Mouse (Mus musculus): ENCODE measurements around the gene Cxcl17.

The Cxcl17 gene

DNA sequence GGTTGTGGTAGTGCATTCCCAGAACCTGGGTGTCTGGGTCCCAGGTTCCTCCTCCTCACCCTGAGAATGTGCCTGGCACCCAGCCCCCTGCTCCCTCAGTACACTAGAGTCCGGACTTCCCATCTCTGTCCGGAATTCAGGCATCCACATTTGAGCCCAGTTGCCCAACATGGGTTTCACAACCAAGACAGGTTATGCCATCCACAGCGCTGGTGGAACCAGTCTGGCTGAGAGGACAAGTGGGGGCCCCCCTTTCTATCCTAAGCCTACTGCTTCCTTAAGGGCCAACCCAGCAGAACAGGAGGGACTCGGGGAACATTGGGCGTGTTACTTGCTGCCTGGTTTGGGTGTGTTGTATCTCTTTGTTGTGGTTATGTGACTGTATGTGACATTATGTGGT is 40.2 kb downstream of the Cxcl17 start:
- in situ Hi-C loops (cut with MboI, MseI): no loop called here

DNA sequence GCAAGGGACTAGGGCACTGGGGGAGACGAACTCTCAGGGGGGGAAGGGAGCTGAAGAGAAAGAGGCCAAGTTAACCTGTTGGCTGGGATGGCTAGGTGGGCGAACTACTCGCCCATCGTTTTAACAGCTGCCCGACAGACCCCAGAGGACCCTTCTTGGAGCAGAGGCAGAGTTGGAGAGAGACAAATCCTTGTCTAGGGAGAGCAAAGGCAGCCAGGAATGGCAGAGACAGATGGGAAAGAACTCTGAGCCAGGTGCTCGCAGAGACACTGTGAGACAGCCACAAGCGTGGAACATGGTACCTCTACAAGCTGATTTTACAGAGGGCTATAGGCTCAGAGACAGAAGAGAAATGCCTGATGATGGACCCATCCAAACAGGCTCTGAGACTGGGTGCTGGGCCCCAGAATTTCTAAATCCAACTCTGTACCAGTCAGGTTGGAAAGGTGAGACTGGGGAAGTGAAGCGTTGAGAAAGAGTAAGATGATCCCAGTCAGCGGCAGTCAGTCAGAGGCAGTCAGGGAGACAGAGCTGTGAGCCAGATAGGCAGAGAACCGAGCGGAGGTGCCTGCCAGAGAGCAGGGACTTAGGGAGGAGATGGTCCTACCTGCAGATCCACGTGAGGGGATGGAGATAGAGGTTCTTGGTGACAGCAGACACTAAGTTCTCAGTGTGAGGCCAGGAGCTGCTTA is 43.5 kb downstream of the Cxcl17 start, which contains the start of gene Cnfn:
Gene Cnfn (minus strand): TSS at position 667 of the 692 bp plus-strand sequence.
- in situ Hi-C loops (cut with MboI, MseI): no loop called here

- in situ Hi-C loops (cut with MboI, MseI): no loop called here
These were observed 44.4 kb downstream of the Cxcl17 start for GRCm38 (mm10) chr7:25368333-25368732.

GRCm38 (mm10) chr7:25367632-25368293 is 44.9 kb downstream of the Cxcl17 start:
- in situ Hi-C loops (cut with MboI, MseI): no loop called here

- in situ Hi-C loops (cut with MboI, MseI): no loop called here
These were observed 46.6 kb downstream of the Cxcl17 start for GRCm38 (mm10) chr7:25365937-25366625.

DNA sequence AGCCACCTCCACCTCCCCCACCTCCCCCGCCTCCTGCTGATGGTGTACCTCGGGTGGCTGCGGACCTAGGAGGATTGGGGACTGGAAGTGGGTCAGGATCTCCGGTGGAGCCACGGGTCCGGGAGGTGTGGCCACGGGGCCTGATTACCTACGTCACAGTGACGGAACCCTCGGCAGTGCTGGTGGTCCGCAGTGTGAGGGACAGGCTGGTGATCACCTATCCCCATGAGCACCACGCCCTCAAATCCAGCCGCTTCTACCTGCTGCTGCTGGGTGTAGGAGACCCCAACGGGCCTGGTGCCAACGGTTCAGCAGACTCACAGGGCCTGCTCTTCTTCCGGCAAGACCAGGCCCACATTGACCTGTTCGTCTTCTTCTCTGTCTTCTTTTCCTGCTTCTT is 49.1 kb downstream of the Cxcl17 start:
- in situ Hi-C loops (cut with MboI, MseI): loop anchor here (5.0 kb wide), 1 partner anchor 641 kb away; no protein-coding TSS in a partner anchor

DNA sequence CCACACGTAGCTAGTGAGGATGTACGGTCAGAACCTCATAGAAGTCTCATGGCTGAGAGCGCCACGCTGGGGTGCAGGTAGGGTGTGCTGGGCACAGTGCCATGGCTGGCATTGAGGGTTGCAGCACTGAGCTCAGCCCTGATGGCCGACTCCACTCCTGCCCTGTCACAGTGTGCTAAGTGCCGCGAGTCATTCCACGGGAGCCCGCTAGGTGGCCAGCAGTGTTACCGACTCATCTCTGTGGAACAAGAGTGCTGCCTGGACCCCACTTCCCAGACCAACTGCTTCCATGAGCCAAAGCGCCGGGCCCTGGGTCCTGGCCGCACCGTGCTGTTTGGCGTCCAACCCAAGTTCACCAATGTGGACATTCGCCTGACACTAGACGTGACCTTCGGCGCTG is 49.5 kb downstream of the Cxcl17 start:
- in situ Hi-C loops (cut with MboI, MseI): loop anchor here (5.0 kb wide), 1 partner anchor 641 kb away; no protein-coding TSS in a partner anchor

DNA sequence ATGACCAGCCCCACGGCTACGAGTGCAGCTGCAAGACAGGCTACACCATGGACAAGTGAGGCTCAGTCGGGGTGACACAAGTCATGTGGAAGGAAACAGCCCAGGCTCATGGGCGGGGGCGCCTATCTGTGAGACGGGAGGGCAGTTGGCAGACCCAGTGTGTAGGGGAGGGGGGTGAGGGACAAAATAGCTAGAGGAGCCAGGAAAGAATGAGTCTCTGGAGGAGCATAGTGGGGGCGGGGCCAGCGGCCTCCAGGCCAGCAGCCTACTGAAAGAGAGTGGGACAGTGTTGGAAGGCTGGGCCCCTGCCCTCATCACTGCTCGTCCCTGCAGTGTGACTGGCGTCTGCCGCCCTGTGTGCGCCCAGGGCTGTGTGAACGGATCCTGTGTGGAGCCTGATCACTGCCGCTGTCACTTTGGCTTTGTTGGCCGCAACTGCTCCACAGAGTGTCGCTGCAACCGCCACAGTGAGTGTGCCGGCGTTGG is 53.9 kb downstream of the Cxcl17 start:
- in situ Hi-C loops (cut with MboI, MseI): no loop called here
